Mouse (Mus musculus) megakaryocyte, adult 5-6 weeks (primary cell): ENCODE measurements around the gene Wfdc1. TPM values are rescaled to one million over a fixed set of nuclear protein-coding genes. Genes with fewer than 3 reads are reported as not detected.

Experiments used
- ATAC-seq: 2 replicates; pipeline ENCODE4 v1.8.0; 2016; ENCODE audit warnings: mild to moderate bottlenecking, inconsistent platforms; ENCODE audit not compliant: poor library complexity, severe bottlenecking
- total RNA-seq, 2 experiments: library from RNA; stranded (forward) in 1 of 2; stranded (reverse) in 1 of 2; fragments of 153-499, 151-499 nt in 1 of 2; fragments of 221-1000, 200-1000 nt in 1 of 2; gene quantifications; 2 replicates each; pipeline versions ENCODE4 v1.2.3 to v1.2.4; 2015 to 2017

Wfdc1 gene
- total RNA-seq, 2 experiments from 2014 or later = not detected

- no peak for ATAC-seq
Measured at GRCm38 (mm10) chr8:119638261-119638660, 27.9 kb upstream of the Wfdc1 start.

GRCm38 (mm10) chr8:119639798-119640197 lies 26.4 kb upstream of the Wfdc1 start:
- no peak for ATAC-seq

GRCm38 (mm10) chr8:119641058-119641457 lies 25.1 kb upstream of the Wfdc1 start:
- ATAC-seq = no peak

GRCm38 (mm10) chr8:119642960-119643359 lies 23.2 kb upstream of the Wfdc1 start:
- no peak for ATAC-seq

GRCm38 (mm10) chr8:119644429-119644960 lies 21.7 kb upstream of the Wfdc1 start:
- no peak for ATAC-seq

- ATAC-seq = no peak
Measured at GRCm38 (mm10) chr8:119644981-119645597, 21.1 kb upstream of the Wfdc1 start.

- ATAC-seq = no peak
Measured at GRCm38 (mm10) chr8:119646197-119646596, 20.0 kb upstream of the Wfdc1 start.

GRCm38 (mm10) chr8:119646846-119647245 lies 19.3 kb upstream of the Wfdc1 start:
- ATAC-seq = no peak

GRCm38 (mm10) chr8:119651324-119651723 lies 14.8 kb upstream of the Wfdc1 start:
- ATAC-seq = no peak

- no peak for ATAC-seq
Measured at GRCm38 (mm10) chr8:119656709-119657464, 9.3 kb upstream of the Wfdc1 start.

GRCm38 (mm10) chr8:119661081-119661480 lies 5.1 kb upstream of the Wfdc1 start:
- no peak for ATAC-seq

- ATAC-seq = no peak
Measured at GRCm38 (mm10) chr8:119661892-119662291, 4.3 kb upstream of the Wfdc1 start.

- ATAC-seq = no peak
Measured at GRCm38 (mm10) chr8:119663440-119663839, 2.7 kb upstream of the Wfdc1 start.

- ATAC-seq = no peak
Measured at GRCm38 (mm10) chr8:119665270-119665669, 895 bp upstream of the Wfdc1 start.

GRCm38 (mm10) chr8:119668447-119668846 lies 2.3 kb downstream of the Wfdc1 start:
- ATAC-seq = no peak

- no peak for ATAC-seq
Measured at GRCm38 (mm10) chr8:119669284-119669683, 3.1 kb downstream of the Wfdc1 start.

GRCm38 (mm10) chr8:119670419-119671091 lies 4.4 kb downstream of the Wfdc1 start:
- no peak for ATAC-seq

GRCm38 (mm10) chr8:119673976-119674555 lies 7.9 kb downstream of the Wfdc1 start:
- ATAC-seq = no peak

GRCm38 (mm10) chr8:119675457-119675856 lies 9.3 kb downstream of the Wfdc1 start:
- no peak for ATAC-seq

- ATAC-seq = peak; percentile 88
Measured at GRCm38 (mm10) chr8:119676389-119676788, 10.2 kb downstream of the Wfdc1 start.

- ATAC-seq = no peak
Measured at GRCm38 (mm10) chr8:119678138-119678843, 12.1 kb downstream of the Wfdc1 start.
